Mouse (Mus musculus): ENCODE measurements around the gene Dusp10.

DNA sequence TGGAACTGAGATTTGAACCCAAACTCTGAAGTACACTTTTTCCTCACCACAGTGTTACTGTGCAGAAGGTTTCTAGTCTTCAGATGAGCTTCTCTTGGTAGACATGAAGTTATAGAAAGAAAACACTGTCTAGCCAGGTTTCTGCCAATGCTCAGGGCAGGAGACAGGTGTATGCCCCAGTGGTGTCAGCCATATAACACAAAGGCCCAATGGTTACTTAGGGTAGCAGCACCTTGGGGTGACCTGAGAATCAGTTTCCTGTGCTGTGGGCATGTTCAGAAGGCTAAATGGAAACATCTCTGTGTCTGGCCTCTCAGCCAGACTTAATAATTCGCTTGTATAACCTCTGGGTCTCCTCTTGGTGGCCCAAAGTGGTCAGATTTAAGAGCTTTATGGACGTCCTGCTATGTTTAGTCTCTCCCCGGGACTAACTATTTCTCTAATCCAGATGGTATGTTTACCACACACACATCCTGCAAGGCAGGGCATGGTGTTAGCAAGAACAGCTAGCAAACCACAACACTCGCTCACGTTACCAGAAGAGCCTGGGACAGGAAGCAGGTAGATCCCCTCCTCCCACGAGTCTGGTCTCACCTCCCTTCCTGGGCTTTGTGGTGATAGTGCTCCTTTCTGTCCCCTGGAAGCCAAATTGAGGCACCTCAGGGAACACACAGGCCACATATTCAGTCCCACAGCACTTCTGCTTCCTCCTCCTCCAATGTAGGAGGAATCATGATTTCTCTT lies 7.6 kb upstream of the Dusp10 start:
- TF ChIP-seq CTCF (IDR thresholded peaks at IDR 0.05; ENCODE audit: borderline replicate concordance, insufficient read depth, low read depth, low read length) (no peak), POLR2A (IDR thresholded peaks at IDR 0.05; ENCODE audit: borderline replicate concordance, insufficient read depth, low read length) (no peak)

All from cerebellum, adult 2 months (tissue).